Mouse (Mus musculus) urinary bladder, adult 18-20 months (tissue): ENCODE measurements around the gene Rasgef1a.

ENCODE experiments used
- DNase-seq, 2 experiments: peaks; one replicate each; pipeline ENCODE4 v3.0.0; 2022; ENCODE audit warnings: low spot score in 2 of 2, mixed read lengths in 2 of 2

Gene Rasgef1a

GRCm38 (mm10) chr6:118010756-118011615, at the start of gene Rasgef1a:
Gene Rasgef1a, plus strand, starts transcription at chr6:118011438.
- DNase-seq = no peak

- no peak for DNase-seq
Observed at GRCm38 (mm10) chr6:117963201-117963600, 48.0 kb upstream of the Rasgef1a start.

GRCm38 (mm10) chr6:117966729-117967128, 44.5 kb upstream of the Rasgef1a start:
- DNase-seq = no peak

GRCm38 (mm10) chr6:117987173-117987572, 24.1 kb upstream of the Rasgef1a start:
- DNase-seq = no peak

- DNase-seq = no peak
Observed at GRCm38 (mm10) chr6:117989209-117989608, 22.0 kb upstream of the Rasgef1a start.

GRCm38 (mm10) chr6:117990649-117991048, 20.6 kb upstream of the Rasgef1a start:
- no peak for DNase-seq

- peak in 1 of 2 experiments; percentile 22 for DNase-seq
Observed at GRCm38 (mm10) chr6:117991297-117991696, 19.9 kb upstream of the Rasgef1a start.

- no peak for DNase-seq
Observed at GRCm38 (mm10) chr6:117991928-117992327, 19.3 kb upstream of the Rasgef1a start.

GRCm38 (mm10) chr6:117995168-117995567, 16.1 kb upstream of the Rasgef1a start:
- no peak for DNase-seq

- no peak for DNase-seq
Observed at GRCm38 (mm10) chr6:118001272-118001671, 10.0 kb upstream of the Rasgef1a start.

- no peak for DNase-seq
Observed at GRCm38 (mm10) chr6:118007302-118007701, 3.9 kb upstream of the Rasgef1a start.

- DNase-seq = no peak
Observed at GRCm38 (mm10) chr6:118007843-118008539, 3.2 kb upstream of the Rasgef1a start.

GRCm38 (mm10) chr6:118010256-118010655, 982 bp upstream of the Rasgef1a start:
- no peak for DNase-seq

- DNase-seq = no peak
Observed at GRCm38 (mm10) chr6:118011616-118012316, 528 bp downstream of the Rasgef1a start.

GRCm38 (mm10) chr6:118012317-118012700, 1.1 kb downstream of the Rasgef1a start:
- no peak for DNase-seq

- no peak for DNase-seq
Observed at GRCm38 (mm10) chr6:118012987-118013866, 2.0 kb downstream of the Rasgef1a start.

- no peak for DNase-seq
Observed at GRCm38 (mm10) chr6:118014881-118015280, 3.6 kb downstream of the Rasgef1a start.

- DNase-seq = no peak
Observed at GRCm38 (mm10) chr6:118015971-118016370, 4.7 kb downstream of the Rasgef1a start.

- no peak for DNase-seq
Observed at GRCm38 (mm10) chr6:118018666-118019065, 7.4 kb downstream of the Rasgef1a start.

- DNase-seq = no peak
Observed at GRCm38 (mm10) chr6:118019569-118019968, 8.3 kb downstream of the Rasgef1a start.

- no peak for DNase-seq
Observed at GRCm38 (mm10) chr6:118022898-118023635, 11.8 kb downstream of the Rasgef1a start.
